Mouse (Mus musculus) cerebellum, adult 2 months (tissue): Measurements from ENCODE around the gene 4930404N11Rik. TPM values are rescaled to one million over a fixed set of nuclear protein-coding genes. Genes with fewer than 3 reads are reported as not detected.
A peak's percentile ranks its signal among the peaks of the same experiment; 100 is the strongest.

Source experiments
- DNase-seq, 2 experiments: peaks; one replicate each; pipeline ENCODE4 v3.0.0; 2021
- H3K27ac ChIP-seq: fragments of 200-500 bp; 2 replicates; pipeline ENCODE4 v1.5.1; 2012; ENCODE audit warnings: low read length, control low read depth, inconsistent platforms; ENCODE audit not compliant: insufficient read depth
- H3K27me3 ChIP-seq: fragments of 200-500 bp; 2 replicates; pipeline ENCODE4 v1.6.1; 2012; ENCODE audit warnings: inconsistent platforms, mild to moderate bottlenecking, low read length, moderate library complexity; ENCODE audit not compliant: control insufficient read depth, insufficient read depth
- H3K4me1 ChIP-seq: fragments of 200-500 bp; 2 replicates; pipeline ENCODE4 v1.6.1; 2011; ENCODE audit warnings: low read length; ENCODE audit not compliant: control insufficient read depth, insufficient read depth
- H3K4me3 ChIP-seq: fragments of 200-500 bp; replicated peaks from 2 replicates; pipeline ENCODE3; 2011; ENCODE audit warnings: mild to moderate bottlenecking, low read depth, low read length, control low read depth; ENCODE audit not compliant: insufficient read depth
- CTCF ChIP-seq: fragments of 200-500 bp; IDR thresholded peaks from 2 replicates; pipeline ENCODE4 v1.5.1; 2011; ENCODE audit warnings: low read depth, mild to moderate bottlenecking, control low read depth, low read length, moderate library complexity, borderline replicate concordance; ENCODE audit not compliant: insufficient read depth
- POLR2A ChIP-seq: fragments of 200-500 bp; IDR thresholded peaks from 2 replicates; pipeline ENCODE4 v1.6.1; 2011; ENCODE audit warnings: low read length, control low read depth, borderline replicate concordance; ENCODE audit not compliant: insufficient read depth
- WGBS: fragments of 180-500 bp; shearing (Covaris S2); methylation state at CpG from one replicate; pipeline ENCODE4 v1.1.7; 2018; 5-methylcytosine and 5-hydroxymethylcytosine counted together
- polyA plus RNA-seq: library from polyadenylated mRNA; depleted of rRNA; stranded (reverse); fragments of >200 nt; gene quantifications from 2 replicates; pipeline ENCODE4 v1.2.3, GENCODE M21; 2012

Gene 4930404N11Rik
- polyA plus RNA-seq, 1 experiment: 0.36 TPM

DNA sequence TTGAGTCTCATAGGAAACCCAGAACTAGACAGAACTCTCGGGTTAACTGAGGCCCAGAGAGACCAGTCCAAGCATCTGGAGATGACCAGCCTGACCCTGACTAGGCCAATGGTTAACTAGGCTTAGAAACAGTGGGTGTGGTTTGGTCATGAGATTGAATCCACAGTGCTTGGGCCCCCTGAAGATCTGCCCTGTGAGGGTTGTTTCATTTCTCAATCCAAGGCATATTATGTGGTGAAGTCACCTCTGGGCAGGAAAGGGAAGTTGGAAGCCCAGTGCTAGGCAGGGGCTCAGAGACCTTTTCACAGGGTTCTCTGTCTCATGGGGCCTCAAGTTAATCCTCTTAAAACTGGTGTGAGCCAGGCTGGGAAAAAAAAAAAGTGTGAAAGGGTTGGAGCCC, 6.8 kb downstream of the 4930404N11Rik start:
- peaks cover 20% of the 10 kb centered on the region for H3K4me1 ChIP-seq
- H3K27ac ChIP-seq: no peak overlapping the region
- no peak for DNase-seq
- no peaks in the 10 kb centered on the region for H3K27me3 ChIP-seq
- H3K4me3 ChIP-seq: peak overlapping the region; percentile 82
- 75% methylated on average over 1 of the region's 1 CpGs for WGBS
- TF ChIP-seq CTCF (no peak), POLR2A (no peak)

DNA sequence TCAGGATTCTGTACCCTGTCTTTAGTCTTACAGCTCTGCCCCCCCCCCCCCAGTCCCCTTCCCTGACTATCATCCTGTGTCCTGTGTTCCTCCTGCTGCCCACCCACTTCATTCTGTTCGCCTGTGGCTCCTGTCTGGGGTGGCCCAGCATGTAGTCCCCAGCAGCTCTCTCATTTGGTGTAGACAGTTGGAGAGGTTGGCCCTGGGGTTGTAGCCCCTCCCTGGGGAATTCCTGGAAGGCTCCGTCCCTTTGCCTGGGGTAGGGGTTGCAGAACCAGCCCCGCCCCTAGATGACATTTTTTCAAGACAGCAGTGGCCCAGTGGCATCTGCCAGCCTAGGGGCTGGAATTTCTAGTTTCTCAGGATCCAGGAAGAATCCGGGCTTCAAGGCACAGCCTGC, 7.4 kb downstream of the 4930404N11Rik start:
- no peaks in the 10 kb centered on the region for H3K27me3 ChIP-seq
- no peak overlapping the region for H3K27ac ChIP-seq
- peak overlapping the region; percentile 82 for H3K4me3 ChIP-seq
- WGBS: 12% methylated on average over 4 of the region's 4 CpGs
- TF ChIP-seq POLR2A (no peak), CTCF (no peak)
- DNase-seq: no peak
- peaks cover 20% of the 10 kb centered on the region for H3K4me1 ChIP-seq

DNA sequence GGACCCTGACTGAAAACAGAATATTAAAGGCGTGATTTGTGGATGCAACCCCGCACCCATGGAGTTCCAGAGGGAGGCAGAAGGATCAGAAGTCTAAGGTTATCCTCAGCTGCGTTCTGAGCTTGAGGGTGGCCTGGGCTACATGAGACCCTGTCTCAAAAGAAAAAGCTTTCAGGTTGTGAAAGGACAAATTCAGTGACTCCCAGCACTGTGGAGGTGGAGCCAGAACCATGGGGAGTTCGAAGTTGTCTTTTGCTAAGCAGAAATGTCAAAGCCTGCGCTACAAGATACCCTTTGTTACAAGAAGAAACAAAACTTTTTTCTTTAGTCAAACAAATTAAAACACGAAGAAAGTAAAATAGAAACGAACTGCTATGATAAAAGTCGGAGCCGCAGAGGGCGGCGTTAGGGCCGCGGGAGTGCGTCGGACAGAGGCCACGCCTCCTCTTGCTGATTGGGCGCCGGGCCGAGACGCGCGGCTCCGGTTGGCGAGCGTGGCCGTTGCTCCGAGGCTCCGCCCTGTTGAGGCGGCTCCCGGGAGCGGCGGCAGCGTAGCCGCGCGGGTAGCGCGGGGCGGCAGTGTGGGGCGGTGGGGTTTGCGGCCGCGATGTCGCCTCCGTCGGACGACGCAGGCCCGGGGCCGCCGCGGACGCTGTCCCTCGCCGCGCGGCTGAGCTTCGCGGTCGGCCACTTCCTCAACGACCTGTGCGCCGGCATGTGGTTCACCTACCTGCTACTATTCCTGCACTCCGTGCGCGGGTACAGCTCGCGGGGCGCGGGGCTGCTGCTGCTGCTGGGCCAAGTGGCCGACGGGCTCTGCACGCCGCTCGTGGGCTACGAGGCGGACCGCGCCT, 8.4 kb downstream of the 4930404N11Rik start, which contains the start of gene Mfsd12:
Mfsd12 (plus strand) TSS at position 501 of the 854 bp plus-strand sequence.
- Histone ChIP-seq H3K27ac (no peak within 1 kb of the TSS), H3K27me3 (no peaks in the 10 kb centered on the region), H3K4me1 (peaks cover 20% of the 10 kb centered on the region), H3K4me3 (peak within 1 kb of the TSS; percentile 82)
- 2% methylated on average over 79 of the region's 79 CpGs for WGBS
- peak; percentile 92 for DNase-seq
- peak; percentile 58 for TF ChIP-seq POLR2A
- no peak for TF ChIP-seq CTCF

DNA sequence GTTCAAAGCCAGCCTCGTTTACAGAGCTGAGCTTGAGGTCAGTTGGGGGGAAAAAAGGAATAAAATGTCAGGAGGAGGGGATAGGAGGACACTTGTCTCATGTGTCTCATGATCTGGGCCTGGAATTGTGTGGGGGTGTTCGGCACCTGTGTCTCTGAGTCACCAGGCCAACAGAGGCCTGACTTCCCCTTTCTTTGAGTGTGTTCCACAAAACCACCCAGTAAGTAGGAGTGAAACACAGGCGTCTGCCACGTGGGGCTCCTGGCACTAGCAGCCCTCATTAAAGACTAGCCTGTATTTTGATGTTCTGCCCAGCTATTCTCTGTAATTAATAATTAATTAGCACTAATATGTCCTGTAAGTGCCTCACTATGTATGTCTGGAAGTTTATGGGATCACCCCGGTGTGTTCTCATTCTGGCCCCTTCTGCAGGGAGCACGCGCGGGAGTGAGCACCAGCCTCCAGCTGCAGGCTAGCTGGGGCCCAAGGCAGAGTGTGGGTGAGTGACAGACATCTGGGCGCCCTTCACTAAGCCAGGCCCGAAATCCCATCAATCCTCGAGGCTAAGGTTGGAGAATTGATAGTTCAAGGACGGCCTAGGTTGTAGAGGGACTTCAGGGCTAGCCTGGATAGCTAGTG, 9.1 kb downstream of the 4930404N11Rik start:
- no peak overlapping the region for H3K27ac ChIP-seq
- H3K27me3 ChIP-seq: no peaks in the 10 kb centered on the region
- H3K4me1 ChIP-seq: peaks cover 20% of the 10 kb centered on the region
- no peak for TF ChIP-seq POLR2A
- no peak for TF ChIP-seq CTCF
- WGBS: 60% methylated on average over 12 of the region's 12 CpGs
- no peak for DNase-seq
- H3K4me3 ChIP-seq: no peak overlapping the region

DNA sequence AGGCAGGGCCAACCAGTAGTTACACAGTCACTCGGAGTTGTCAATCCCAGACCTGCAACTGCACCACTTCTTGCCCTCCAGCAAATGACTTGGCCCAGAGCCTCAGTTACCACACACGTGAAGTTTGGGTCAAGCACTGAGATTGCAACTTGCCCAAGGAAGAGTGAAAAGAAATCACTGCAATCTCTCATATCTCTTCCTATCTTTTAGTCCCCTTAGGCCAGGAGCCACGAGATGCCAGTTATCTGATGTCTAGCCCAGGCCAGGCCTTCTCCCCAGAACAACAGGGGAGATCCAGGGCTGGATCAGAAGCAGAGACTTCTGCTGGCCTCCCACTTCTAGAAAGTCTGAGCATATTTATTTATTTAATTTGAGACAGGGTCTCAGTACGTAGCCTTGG, 10.1 kb downstream of the 4930404N11Rik start:
- TF ChIP-seq CTCF: no peak
- no peak for DNase-seq

DNA sequence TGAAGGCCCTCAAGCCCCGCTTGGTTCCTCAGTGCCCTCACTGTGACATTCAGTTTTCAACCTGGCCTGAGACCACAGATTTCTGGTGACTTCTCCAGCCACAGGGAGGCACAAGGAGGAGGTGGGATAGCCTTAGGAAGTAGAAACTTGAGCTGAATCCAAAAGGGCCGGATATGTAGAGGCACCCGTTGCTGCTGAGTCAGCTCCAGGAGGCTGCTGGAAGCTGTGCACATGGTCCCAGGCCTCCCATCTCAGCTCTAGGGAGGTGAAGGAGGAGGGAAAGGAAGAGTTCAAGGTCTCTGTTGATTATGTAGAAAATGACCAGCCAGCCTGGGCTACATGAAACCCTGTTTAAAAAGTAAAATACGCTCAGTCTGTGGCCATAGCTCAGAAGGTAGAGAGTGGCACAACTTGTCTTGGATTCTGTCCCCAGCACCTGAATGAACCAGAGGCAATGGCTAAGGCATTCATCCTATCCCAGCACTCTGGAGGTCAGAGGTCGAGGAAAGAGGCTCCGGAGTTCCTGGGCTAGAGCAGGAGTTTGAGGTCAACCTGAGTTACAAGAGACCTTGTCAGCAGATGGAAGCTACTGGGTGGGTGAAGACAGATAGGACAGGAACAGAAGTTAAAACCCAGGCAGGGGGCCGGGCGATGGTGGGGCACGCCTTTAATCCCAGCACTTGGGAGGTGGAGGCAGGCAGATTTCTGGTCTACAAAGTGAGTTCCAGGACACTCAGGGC, 10.7 kb downstream of the 4930404N11Rik start:
- DNase-seq: no peak

More for the DNA sequence above, 10.1 kb downstream of the 4930404N11Rik start:
- no peak overlapping the region for H3K4me3 ChIP-seq
- WGBS: 87% methylated on average over 4 of the region's 4 CpGs
- no peak overlapping the region for H3K27ac ChIP-seq
- H3K27me3 ChIP-seq: no peaks in the 10 kb centered on the region
- H3K4me1 ChIP-seq: peaks cover 20% of the 10 kb centered on the region

DNA sequence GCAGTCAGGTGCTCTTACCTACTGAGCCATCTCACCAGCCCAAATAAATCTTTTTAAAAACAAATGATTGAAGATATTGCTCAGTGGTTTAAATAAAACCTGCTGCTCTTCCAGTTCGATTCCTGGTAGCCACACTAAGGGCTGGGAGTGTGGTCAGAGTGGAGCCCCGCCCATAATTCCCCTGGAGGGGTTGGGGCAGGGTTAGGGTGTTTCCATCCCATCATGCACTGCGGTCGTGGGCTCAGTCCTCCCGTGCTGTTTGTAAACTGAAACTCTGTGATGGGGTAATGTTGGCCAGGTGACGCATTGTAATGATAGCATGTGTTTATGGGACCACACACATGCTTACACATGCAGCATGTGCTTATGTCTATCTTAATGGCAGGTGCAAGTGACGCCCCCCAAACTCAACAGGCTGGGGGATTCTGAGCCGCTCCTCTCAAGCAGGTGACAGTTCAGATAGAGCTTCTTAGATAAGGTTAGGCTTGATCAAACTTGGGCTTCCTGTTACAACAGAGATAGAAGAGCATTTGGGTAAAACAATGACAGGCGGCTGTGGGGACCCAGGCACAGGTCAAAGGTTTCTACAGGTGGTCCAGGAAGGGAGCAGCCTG, 13.8 kb downstream of the 4930404N11Rik start:
- TF ChIP-seq POLR2A (no peak), CTCF (no peak)
- no peak overlapping the region for H3K27ac ChIP-seq
- no peaks in the 10 kb centered on the region for H3K27me3 ChIP-seq
- peaks cover 8% of the 10 kb centered on the region for H3K4me1 ChIP-seq
- DNase-seq: no peak
- H3K4me3 ChIP-seq: no peak overlapping the region
- WGBS: 30% methylated on average over 9 of the region's 9 CpGs

More for the DNA sequence above, 10.7 kb downstream of the 4930404N11Rik start:
- Histone ChIP-seq H3K27me3 (no peaks in the 10 kb centered on the region), H3K4me1 (peaks cover 17% of the 10 kb centered on the region), H3K4me3 (no peak overlapping the region), H3K27ac (no peak overlapping the region)
- no peak for TF ChIP-seq CTCF
- TF ChIP-seq POLR2A: no peak
- WGBS: 75% methylated on average over 9 of the region's 9 CpGs
